Mouse (Mus musculus) midbrain, embryonic 11.5 days (tissue): ENCODE results near the gene Zfp629. TPM values are rescaled to one million over a fixed set of nuclear protein-coding genes. Genes with fewer than 3 reads are reported as not detected.

Experiments
- ATAC-seq: fragments of 200-750 bp; cut with Nextera tagmentation; 2 replicates; pipeline ENCODE4 v1.8.0; 2017; ENCODE audit warnings: moderate TSS enrichment, moderate library complexity; ENCODE audit not compliant: low FRiP score
- DNase-seq: peaks from one replicate; pipeline ENCODE4 v3.0.0; 2015; ENCODE audit warnings: low spot score; ENCODE audit errors: missing footprints
- H3K27ac ChIP-seq: fragments of 300-500 bp; sonication (generic); 2 replicates; pipeline ENCODE4 v1.5.1; 2014; ENCODE audit warnings: low read depth, low read length
- H3K27me3 ChIP-seq: fragments of 300-500 bp; sonication (generic); 2 replicates; pipeline ENCODE4 v1.6.1; 2014; ENCODE audit warnings: mild to moderate bottlenecking, low read length, moderate library complexity, mixed read lengths; ENCODE audit not compliant: control insufficient read depth, insufficient read depth
- H3K36me3 ChIP-seq: fragments of 300-500 bp; sonication (generic); 2 replicates; pipeline ENCODE4 v1.6.1; 2014; ENCODE audit warnings: mild to moderate bottlenecking, low read length, moderate library complexity, mixed read lengths; ENCODE audit not compliant: control insufficient read depth, insufficient read depth
- H3K4me1 ChIP-seq: fragments of 300-500 bp; sonication (generic); 2 replicates; pipeline ENCODE4 v1.6.1; 2014; ENCODE audit warnings: low read length; ENCODE audit not compliant: control insufficient read depth, insufficient read depth
- H3K4me2 ChIP-seq: fragments of 300-500 bp; sonication (generic); 2 replicates; pipeline ENCODE4 v1.6.1; 2014; ENCODE audit warnings: mild to moderate bottlenecking, moderate library complexity
- H3K4me3 ChIP-seq: fragments of 300-500 bp; sonication (generic); 2 replicates; pipeline ENCODE4 v1.5.1; 2014; ENCODE audit warnings: low read depth, low read length
- H3K9ac ChIP-seq: fragments of 300-500 bp; sonication (generic); 2 replicates; pipeline ENCODE4 v1.6.1; 2014; ENCODE audit warnings: low read length
- H3K9me3 ChIP-seq: fragments of 300-500 bp; sonication (generic); 2 replicates; pipeline ENCODE4 v1.6.1; 2016; ENCODE audit warnings: low read length; ENCODE audit not compliant: control insufficient read depth
- WGBS: fragments of 180-500 bp; shearing (Covaris S2); extraction: QIAGEN DNeasy Blood & Tissue Kit; methylation state at CpG from one replicate; pipeline ENCODE4 v1.1.7; 2014; 5-methylcytosine and 5-hydroxymethylcytosine counted together
- polyA plus RNA-seq: library from polyadenylated mRNA; unstranded; fragments of >200 nt; fragmentation: Nextera tagmentation; extraction: Ambion mirVana; gene quantifications from 2 replicates; pipeline ENCODE4 v1.2.1, GENCODE M21; 2014

The Zfp629 gene
- polyA plus RNA-seq, 1 experiment from 2014 or later, result 34.4 TPM

- Histone ChIP-seq H3K4me1 (peaks cover 13% of the 10 kb centered on the region), H3K4me2 (peak overlapping the region; percentile 88), H3K27ac (no peak overlapping the region), H3K36me3 (peaks cover 15% of the 10 kb centered on the region), H3K27me3 (no peaks in the 10 kb centered on the region), H3K4me3 (peak overlapping the region; percentile 82), H3K9ac (peak overlapping the region; percentile 81), H3K9me3 (no peaks in the 10 kb centered on the region)
- DNase-seq, result peak; percentile 88
- no peak for ATAC-seq
- WGBS, result 6% methylated on average over 29 of the region's 29 CpGs
These were observed 26.7 kb downstream of the Zfp629 start for GRCm38 (mm10) chr7:127588901-127589300.

- DNase-seq, result peak; percentile 98
- no peaks in the 10 kb centered on the region for H3K9me3 ChIP-seq
- WGBS, result under 1% methylated on average over 50 of the region's 50 CpGs
- peaks cover 19% of the 10 kb centered on the region for H3K36me3 ChIP-seq
- peak; percentile 98 for ATAC-seq
- H3K4me3 ChIP-seq, result peak within 1 kb of the TSS; percentile 82
- H3K9ac ChIP-seq, result peak within 1 kb of the TSS; percentile 81
- no peaks in the 10 kb centered on the region for H3K27me3 ChIP-seq
- peaks cover 13% of the 10 kb centered on the region for H3K4me1 ChIP-seq
- H3K4me2 ChIP-seq, result peak within 1 kb of the TSS; percentile 88
- H3K27ac ChIP-seq, result peak within 1 kb of the TSS; percentile 65
These were observed 27.4 kb downstream of the Zfp629 start, which contains the start of the genes Ccdc189 and Rnf40 for GRCm38 (mm10) chr7:127588011-127588871. Gene Ccdc189, minus strand, starts transcription at chr7:127588595. Gene Rnf40, plus strand, starts transcription at chr7:127588767.

- H3K9me3 ChIP-seq, result no peaks in the 10 kb centered on the region
These were observed 28.4 kb downstream of the Zfp629 start for GRCm38 (mm10) chr7:127587196-127587595.

GRCm38 (mm10) chr7:127586149-127586548 is 29.4 kb downstream of the Zfp629 start:
- ATAC-seq (no peak), DNase-seq (no peak)
- Histone ChIP-seq H3K4me1 (peaks cover 13% of the 10 kb centered on the region), H3K4me2 (no peak overlapping the region), H3K27me3 (no peaks in the 10 kb centered on the region), H3K36me3 (peaks cover 16% of the 10 kb centered on the region), H3K27ac (no peak overlapping the region), H3K4me3 (no peak overlapping the region), H3K9ac (no peak overlapping the region), H3K9me3 (no peaks in the 10 kb centered on the region)
- 97% methylated on average over 6 of the region's 6 CpGs for WGBS

More at GRCm38 (mm10) chr7:127587196-127587595, 28.4 kb downstream of the Zfp629 start:
- DNase-seq (no peak), ATAC-seq (no peak)
- WGBS, result 74% methylated on average over 5 of the region's 5 CpGs
- Histone ChIP-seq H3K27me3 (no peaks in the 10 kb centered on the region), H3K27ac (no peak overlapping the region), H3K4me3 (peak overlapping the region; percentile 82; the same call in 1 of the 2 replicates), H3K9ac (peak overlapping the region; percentile 60), H3K36me3 (peaks cover 23% of the 10 kb centered on the region), H3K4me1 (peaks cover 13% of the 10 kb centered on the region), H3K4me2 (peak overlapping the region; percentile 88)

- no peak for DNase-seq
- Histone ChIP-seq H3K27me3 (no peaks in the 10 kb centered on the region), H3K36me3 (peaks cover 11% of the 10 kb centered on the region), H3K4me1 (peaks cover 13% of the 10 kb centered on the region), H3K4me3 (no peak overlapping the region), H3K9ac (no peak overlapping the region), H3K9me3 (no peaks in the 10 kb centered on the region), H3K4me2 (no peak overlapping the region), H3K27ac (no peak overlapping the region)
- WGBS, result 90% methylated on average over 7 of the region's 7 CpGs
- ATAC-seq, result no peak
These were observed 30.6 kb downstream of the Zfp629 start for GRCm38 (mm10) chr7:127585031-127585430.

- H3K4me3 ChIP-seq, result no peak overlapping the region
- H3K9ac ChIP-seq, result no peak overlapping the region
- WGBS, result 91% methylated on average over 6 of the region's 6 CpGs
- H3K36me3 ChIP-seq, result peaks cover 15% of the 10 kb centered on the region
- H3K4me1 ChIP-seq, result peaks cover 6% of the 10 kb centered on the region
- H3K27me3 ChIP-seq, result no peaks in the 10 kb centered on the region
- ATAC-seq (no peak), DNase-seq (no peak)
- no peak overlapping the region for H3K27ac ChIP-seq
- no peaks in the 10 kb centered on the region for H3K9me3 ChIP-seq
- H3K4me2 ChIP-seq, result no peak overlapping the region
These were observed 32.3 kb downstream of the Zfp629 start for GRCm38 (mm10) chr7:127583260-127583659.

GRCm38 (mm10) chr7:127574115-127574514 is 41.5 kb downstream of the Zfp629 start:
- Histone ChIP-seq H3K9me3 (no peaks in the 10 kb centered on the region), H3K4me1 (peaks cover 14% of the 10 kb centered on the region), H3K27ac (no peak overlapping the region), H3K36me3 (peaks cover 7% of the 10 kb centered on the region; the same call in 1 of the 2 replicates), H3K27me3 (no peaks in the 10 kb centered on the region), H3K4me2 (peak overlapping the region; percentile 95), H3K4me3 (peak overlapping the region; percentile 78), H3K9ac (peak overlapping the region; percentile 88)
- 28% methylated on average over 7 of the region's 7 CpGs for WGBS
- ATAC-seq, result no peak
- DNase-seq, result no peak

- H3K4me2 ChIP-seq, result peak overlapping the region; percentile 95
- peak overlapping the region; percentile 36; the same call in 1 of the 2 replicates for H3K27ac ChIP-seq
- no peaks in the 10 kb centered on the region for H3K9me3 ChIP-seq
- H3K4me3 ChIP-seq, result peak overlapping the region; percentile 78
- H3K36me3 ChIP-seq, result peaks cover 7% of the 10 kb centered on the region; the same call in 1 of the 2 replicates
- H3K4me1 ChIP-seq, result peaks cover 14% of the 10 kb centered on the region
- 1% methylated on average over 24 of the region's 28 CpGs for WGBS
- no peak; the same call in 1 of the 2 replicates for ATAC-seq
- peak overlapping the region; percentile 88 for H3K9ac ChIP-seq
- DNase-seq, result peak; percentile 90
- no peaks in the 10 kb centered on the region for H3K27me3 ChIP-seq
These were observed 42.0 kb downstream of the Zfp629 start for GRCm38 (mm10) chr7:127573503-127574008.
